Mouse (Mus musculus) heart, embryonic 10.5 days (tissue): ENCODE results near the gene Syne1. TPM values are rescaled to one million over a fixed set of nuclear protein-coding genes. Genes with fewer than 3 reads are reported as not detected.

ENCODE experiments used
- DNase-seq: peaks from one replicate; pipeline ENCODE4 v3.0.0-alpha.2; 2017; ENCODE audit warnings: low spot score
- H3K27ac ChIP-seq: fragments of 300-500 bp; sonication (generic); 2 replicates; pipeline ENCODE4 v1.5.1; 2016; ENCODE audit warnings: mild to moderate bottlenecking
- H3K27me3 ChIP-seq: fragments of 300-500 bp; sonication (generic); 2 replicates; pipeline ENCODE4 v1.6.1; 2016; ENCODE audit warnings: mild to moderate bottlenecking; ENCODE audit not compliant: poor library complexity, insufficient read depth, severe bottlenecking
- H3K36me3 ChIP-seq: fragments of 300-500 bp; sonication (generic); 2 replicates; pipeline ENCODE4 v1.6.1; 2016; ENCODE audit warnings: mild to moderate bottlenecking, moderate library complexity
- H3K4me1 ChIP-seq: fragments of 300-500 bp; sonication (generic); 2 replicates; pipeline ENCODE4 v1.6.1; 2016; ENCODE audit warnings: mild to moderate bottlenecking
- H3K4me3 ChIP-seq: fragments of 300-500 bp; sonication (generic); 2 replicates; pipeline ENCODE4 v1.5.1; 2016; ENCODE audit warnings: mild to moderate bottlenecking, moderate library complexity
- H3K9me3 ChIP-seq: fragments of 300-500 bp; sonication (generic); 2 replicates; pipeline ENCODE4 v1.6.1; 2016; ENCODE audit warnings: mild to moderate bottlenecking, moderate library complexity
- WGBS: fragments of 180-500 bp; shearing (Covaris S2); methylation state at CpG from one replicate; pipeline ENCODE4 v1.1.7; 2016; 5-methylcytosine and 5-hydroxymethylcytosine counted together
- polyA plus RNA-seq: library from polyadenylated mRNA; unstranded; fragments of >200 nt; fragmentation: Nextera tagmentation; extraction: Ambion mirVana; gene quantifications from 2 replicates; pipeline ENCODE4 v1.2.1, GENCODE M21; 2016

The Syne1 gene
- 6.8 and 13.2 TPM in 2 replicates for polyA plus RNA-seq

DNA sequence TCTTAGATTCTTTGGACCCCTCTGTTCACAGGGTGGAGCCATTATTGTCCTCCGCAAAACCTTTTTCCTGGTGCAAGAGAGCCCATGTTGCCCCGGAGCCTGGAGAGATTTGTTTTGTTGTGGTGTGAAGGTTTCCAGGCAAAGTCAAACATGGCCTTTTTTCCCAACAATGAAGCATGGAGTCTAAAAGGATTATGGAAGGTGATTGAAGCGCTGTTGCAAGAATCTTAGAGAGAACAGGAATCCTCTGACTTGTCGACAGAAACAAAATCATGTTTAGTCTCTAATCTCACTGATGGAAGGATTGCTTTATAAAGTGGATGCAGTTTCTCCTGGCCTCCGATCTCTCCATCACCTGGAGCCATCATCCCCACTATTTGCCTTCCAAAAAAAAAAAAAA, at the start of gene Syne1:
TSS of gene Syne1 (minus strand) at position 101 of the 400 bp plus-strand sequence.
- WGBS, result 71% methylated on average over 5 of the region's 5 CpGs
- Histone ChIP-seq H3K4me1 (peaks cover 12% of the 10 kb centered on the region), H3K36me3 (no peaks in the 10 kb centered on the region), H3K27ac (peak within 1 kb of the TSS; percentile 59), H3K9me3 (no peaks in the 10 kb centered on the region; the same call in 1 of the 2 replicates), H3K4me3 (peak within 1 kb of the TSS; percentile 72), H3K27me3 (peaks cover 10% of the 10 kb centered on the region; the same call in 1 of the 2 replicates)
- DNase-seq, result no peak

DNA sequence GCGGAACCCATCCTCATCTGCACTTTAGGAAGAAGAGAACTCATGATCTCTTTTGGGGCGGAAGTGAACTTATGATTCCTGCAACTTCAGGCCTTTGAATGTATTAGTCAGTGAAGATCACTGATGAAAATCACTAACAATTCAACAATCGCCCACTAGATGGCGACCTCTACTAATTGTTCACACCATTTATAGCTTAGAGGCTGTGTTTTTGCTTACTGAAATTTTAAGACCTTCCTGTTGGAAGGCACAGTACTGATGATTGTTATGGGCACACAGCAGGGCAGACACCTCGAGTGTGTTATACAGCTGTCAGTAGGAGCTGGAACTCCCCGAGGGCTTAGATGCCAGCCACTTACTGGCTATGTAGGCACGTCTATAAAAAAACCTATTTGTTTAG, 48.8 kb upstream of the Syne1 start:
- no peak for DNase-seq
- no peak overlapping the region for H3K4me3 ChIP-seq
- H3K36me3 ChIP-seq, result peaks cover 3% of the 10 kb centered on the region; the same call in 1 of the 2 replicates
- no peak overlapping the region for H3K27ac ChIP-seq
- no peaks in the 10 kb centered on the region for H3K27me3 ChIP-seq
- 24% methylated on average over 7 of the region's 7 CpGs for WGBS
- no peaks in the 10 kb centered on the region for H3K9me3 ChIP-seq
- H3K4me1 ChIP-seq, result no peaks in the 10 kb centered on the region

DNA sequence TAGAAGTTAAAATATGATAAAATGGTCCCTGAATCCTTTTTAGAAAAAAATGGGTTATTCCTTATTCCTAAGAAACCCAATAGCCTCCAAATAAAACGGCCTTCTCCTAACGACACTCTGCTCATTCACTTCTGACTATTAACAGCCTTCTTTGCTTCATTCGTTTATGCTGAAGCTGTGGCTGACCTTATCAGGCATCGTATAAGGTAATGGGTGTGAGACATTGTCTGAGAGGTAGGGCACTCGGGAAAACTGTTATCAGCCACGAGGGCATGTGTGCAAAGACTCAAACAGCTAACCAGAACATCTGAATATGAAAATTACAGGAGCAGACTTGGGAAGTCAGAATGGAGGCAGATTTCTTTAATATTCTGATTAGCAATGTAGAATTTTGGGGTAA, 45.3 kb upstream of the Syne1 start:
- 42% methylated on average over 6 of the region's 6 CpGs for WGBS
- Histone ChIP-seq H3K27ac (no peak overlapping the region), H3K4me1 (peaks cover 17% of the 10 kb centered on the region), H3K27me3 (no peaks in the 10 kb centered on the region), H3K36me3 (no peaks in the 10 kb centered on the region), H3K4me3 (no peak overlapping the region), H3K9me3 (no peaks in the 10 kb centered on the region)
- no peak for DNase-seq

DNA sequence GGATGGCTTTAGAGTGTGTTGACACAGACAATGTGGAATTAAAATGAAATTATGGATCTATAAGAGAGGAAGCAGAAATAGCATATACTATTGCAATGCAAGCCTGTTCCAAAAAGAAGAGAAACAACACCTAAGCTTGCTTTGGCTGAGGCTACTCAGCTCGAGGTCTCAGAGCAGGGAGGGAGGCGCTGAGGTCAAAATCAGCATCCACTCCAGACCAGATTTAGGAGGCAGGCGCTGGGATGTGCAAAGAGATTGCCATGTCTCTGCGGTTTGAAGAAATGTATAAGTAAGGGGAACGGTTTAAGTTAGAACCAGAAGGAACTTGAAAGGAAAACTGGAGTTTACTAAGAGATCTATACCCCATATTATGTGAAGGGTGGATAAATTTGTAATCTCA, 43.2 kb upstream of the Syne1 start:
- H3K27me3 ChIP-seq, result no peaks in the 10 kb centered on the region
- peaks cover 22% of the 10 kb centered on the region for H3K4me1 ChIP-seq
- no peak for DNase-seq
- WGBS, result 56% methylated on average over 5 of the region's 5 CpGs
- H3K27ac ChIP-seq, result no peak overlapping the region; the same call in 1 of the 2 replicates
- peak overlapping the region; percentile 12; the same call in 1 of the 2 replicates for H3K4me3 ChIP-seq
- no peaks in the 10 kb centered on the region for H3K9me3 ChIP-seq
- H3K36me3 ChIP-seq, result no peaks in the 10 kb centered on the region

DNA sequence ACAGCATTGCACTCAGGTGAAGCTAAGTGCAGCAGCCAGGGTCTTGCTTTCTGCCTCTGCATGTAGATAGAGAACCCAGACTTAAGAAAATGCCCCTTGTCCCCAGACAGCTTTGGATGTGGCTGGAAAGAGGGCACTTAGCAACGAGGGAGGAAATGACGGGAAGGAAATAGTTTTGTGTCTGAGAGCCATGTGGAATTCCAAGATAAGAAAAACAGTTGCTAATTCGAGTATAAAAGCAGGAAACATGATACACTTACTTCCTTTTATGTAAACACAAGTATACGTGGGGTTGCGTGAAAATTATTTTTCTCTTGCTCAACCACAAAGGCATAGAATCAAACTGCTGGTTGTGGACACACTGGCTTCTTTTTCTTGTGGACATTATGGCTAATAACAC, 42.2 kb upstream of the Syne1 start, which contains the start of gene Myct1:
TSS of gene Myct1 (plus strand) at position 312 of the 400 bp plus-strand sequence.
- 20% methylated on average over 5 of the region's 5 CpGs for WGBS
- Histone ChIP-seq H3K4me1 (peaks cover 22% of the 10 kb centered on the region), H3K36me3 (no peaks in the 10 kb centered on the region), H3K27me3 (no peaks in the 10 kb centered on the region), H3K9me3 (no peaks in the 10 kb centered on the region), H3K4me3 (peak within 1 kb of the TSS; percentile 12; the same call in 1 of the 2 replicates), H3K27ac (peak within 1 kb of the TSS; percentile 57; the same call in 1 of the 2 replicates)
- DNase-seq, result no peak

DNA sequence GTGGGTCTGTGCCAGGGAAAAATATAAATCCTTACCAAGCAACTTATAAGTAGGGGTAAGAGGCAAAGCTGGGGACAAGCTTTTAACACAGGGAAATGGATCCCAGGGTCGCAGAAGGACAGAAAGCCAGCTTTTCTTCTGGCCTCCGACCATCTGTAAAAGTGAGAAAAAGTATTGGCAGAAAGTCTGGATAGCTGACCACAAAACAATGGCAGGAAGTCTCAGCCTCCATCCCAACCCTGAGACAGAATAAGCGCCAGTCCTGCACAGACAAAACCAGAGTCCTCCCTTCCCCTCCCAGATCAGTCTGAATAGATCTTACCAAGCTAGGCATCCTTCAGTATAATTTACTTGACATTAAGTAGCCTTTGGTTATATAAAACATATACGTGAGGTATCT, 40.7 kb upstream of the Syne1 start:
- Histone ChIP-seq H3K36me3 (no peaks in the 10 kb centered on the region), H3K9me3 (no peaks in the 10 kb centered on the region), H3K4me3 (no peak overlapping the region), H3K27me3 (no peaks in the 10 kb centered on the region), H3K4me1 (peaks cover 22% of the 10 kb centered on the region), H3K27ac (peak overlapping the region; percentile 73; the same call in 1 of the 2 replicates)
- DNase-seq, result no peak
- 60% methylated on average over 4 of the region's 4 CpGs for WGBS

DNA sequence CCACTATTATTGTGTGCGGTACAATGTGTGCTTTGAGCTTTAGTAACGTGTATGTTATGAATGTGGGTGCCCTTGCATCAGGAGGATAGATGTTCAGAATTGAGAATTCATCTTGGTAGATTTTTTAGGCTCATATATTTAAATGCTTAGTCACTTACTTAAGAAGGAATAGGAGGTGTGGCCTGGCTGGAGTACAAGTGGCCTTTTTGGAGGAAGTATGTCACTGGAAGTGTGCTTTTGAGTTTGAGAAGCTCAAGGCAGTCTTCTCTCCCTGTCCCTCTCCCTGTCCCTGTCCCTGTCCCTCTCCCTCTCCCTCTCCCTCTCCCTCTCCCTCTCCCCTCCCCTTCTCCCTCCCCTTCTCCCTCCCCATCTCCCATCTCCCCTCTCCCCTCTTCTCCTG, 39.8 kb upstream of the Syne1 start:
- no peak for DNase-seq

DNA sequence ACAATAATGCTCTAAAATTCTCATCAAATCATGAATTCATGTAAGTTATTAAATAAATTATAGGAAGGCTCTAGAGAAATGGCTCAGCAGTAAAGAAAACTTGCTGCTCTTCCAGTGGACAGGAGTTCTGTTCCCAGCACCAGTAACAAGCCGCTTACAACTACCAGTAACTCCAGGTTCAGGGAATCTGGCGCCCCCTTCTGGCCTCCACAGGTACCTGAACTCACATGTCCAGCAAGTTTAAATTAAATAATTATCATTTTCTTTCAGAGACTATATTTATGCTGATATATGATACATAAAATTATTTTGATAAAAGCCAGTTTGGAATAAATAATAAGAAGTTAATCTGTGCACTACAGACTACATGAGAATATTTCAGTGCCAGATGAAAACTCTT, 22.0 kb upstream of the Syne1 start:
- no peaks in the 10 kb centered on the region for H3K4me1 ChIP-seq
- H3K27ac ChIP-seq, result no peak overlapping the region
- no peaks in the 10 kb centered on the region for H3K36me3 ChIP-seq
- no peak overlapping the region for H3K4me3 ChIP-seq
- no peaks in the 10 kb centered on the region for H3K27me3 ChIP-seq
- no peaks in the 10 kb centered on the region for H3K9me3 ChIP-seq
- WGBS, result 59% methylated on average over 2 of the region's 2 CpGs
- DNase-seq, result no peak

More for the DNA sequence above, 39.8 kb upstream of the Syne1 start:
- H3K4me1 ChIP-seq, result peaks cover 22% of the 10 kb centered on the region
- H3K9me3 ChIP-seq, result no peaks in the 10 kb centered on the region
- H3K27me3 ChIP-seq, result no peaks in the 10 kb centered on the region
- no peaks in the 10 kb centered on the region for H3K36me3 ChIP-seq
- H3K27ac ChIP-seq, result peak overlapping the region; percentile 73
- 83% methylated on average over 2 of the region's 2 CpGs for WGBS
- H3K4me3 ChIP-seq, result no peak overlapping the region

DNA sequence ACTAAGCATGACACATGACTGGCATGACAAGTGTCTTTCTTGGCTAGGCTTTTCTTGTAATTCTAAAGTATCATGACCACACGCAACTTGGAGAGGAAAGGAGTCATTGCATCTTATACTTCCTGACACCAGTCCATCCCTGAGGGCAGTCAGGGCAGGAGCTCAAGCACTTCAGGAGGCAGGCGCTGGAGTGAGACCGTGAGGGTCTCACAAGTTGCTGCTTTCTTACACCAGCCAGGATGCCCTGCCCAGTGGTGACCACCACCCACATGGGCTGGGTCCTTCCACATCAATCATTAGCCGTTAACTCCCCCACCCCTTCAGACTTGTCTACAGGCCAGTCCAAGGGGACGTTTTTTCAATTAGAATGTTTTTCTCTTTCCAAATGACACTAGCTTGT, 20.1 kb upstream of the Syne1 start:
- H3K9me3 ChIP-seq, result no peaks in the 10 kb centered on the region
- DNase-seq, result no peak
- H3K27ac ChIP-seq, result no peak overlapping the region
- H3K36me3 ChIP-seq, result no peaks in the 10 kb centered on the region
- H3K27me3 ChIP-seq, result no peaks in the 10 kb centered on the region
- no peak overlapping the region for H3K4me3 ChIP-seq
- H3K4me1 ChIP-seq, result no peaks in the 10 kb centered on the region
- WGBS, result 67% methylated on average over 5 of the region's 5 CpGs

DNA sequence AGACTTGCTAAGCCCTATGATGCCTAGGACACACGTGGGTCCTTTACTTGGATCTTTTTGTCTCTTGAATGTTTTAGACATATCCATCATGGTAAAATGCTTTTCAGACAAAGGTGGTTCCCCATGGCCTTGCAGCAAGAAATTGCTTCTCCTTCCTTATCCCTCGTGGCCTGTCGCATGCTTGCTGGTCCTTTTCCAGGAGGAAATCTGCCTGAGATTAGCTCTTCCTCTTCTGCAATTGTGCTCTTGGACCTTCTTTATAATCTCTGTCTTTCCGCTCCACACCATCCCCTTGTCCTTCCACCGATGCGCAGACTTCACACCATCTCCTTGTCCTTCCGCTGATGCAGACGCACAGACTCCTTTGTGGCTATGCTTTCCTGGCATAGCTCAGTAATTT, 18.8 kb upstream of the Syne1 start:
- 72% methylated on average over 8 of the region's 8 CpGs for WGBS
- Histone ChIP-seq H3K27ac (no peak overlapping the region), H3K4me1 (no peaks in the 10 kb centered on the region), H3K9me3 (no peaks in the 10 kb centered on the region), H3K36me3 (no peaks in the 10 kb centered on the region), H3K4me3 (no peak overlapping the region), H3K27me3 (no peaks in the 10 kb centered on the region)
- no peak for DNase-seq

DNA sequence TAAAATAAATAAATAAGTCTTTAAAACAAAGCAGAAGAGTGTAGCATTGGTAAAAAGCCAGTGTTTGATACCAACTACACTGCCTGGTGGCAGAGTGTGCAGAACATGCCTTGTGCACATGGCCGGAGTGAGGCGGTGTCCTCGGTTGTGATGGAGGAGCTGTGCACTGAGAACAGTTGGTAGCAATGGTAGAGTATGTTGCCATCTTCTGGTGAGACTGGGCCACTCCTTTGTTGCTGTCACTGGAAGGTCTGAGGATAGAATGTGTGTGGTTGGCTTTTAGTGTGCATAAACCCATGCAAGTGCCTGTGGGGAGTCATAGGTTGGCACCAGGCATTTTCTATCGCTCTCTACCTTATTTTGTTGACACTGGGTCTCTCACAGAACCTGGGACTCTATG, 17.7 kb upstream of the Syne1 start:
- H3K4me3 ChIP-seq, result no peak overlapping the region
- no peak overlapping the region for H3K27ac ChIP-seq
- 89% methylated on average over 4 of the region's 4 CpGs for WGBS
- H3K36me3 ChIP-seq, result no peaks in the 10 kb centered on the region
- no peaks in the 10 kb centered on the region for H3K4me1 ChIP-seq
- DNase-seq, result no peak
- no peaks in the 10 kb centered on the region for H3K9me3 ChIP-seq
- no peaks in the 10 kb centered on the region for H3K27me3 ChIP-seq

DNA sequence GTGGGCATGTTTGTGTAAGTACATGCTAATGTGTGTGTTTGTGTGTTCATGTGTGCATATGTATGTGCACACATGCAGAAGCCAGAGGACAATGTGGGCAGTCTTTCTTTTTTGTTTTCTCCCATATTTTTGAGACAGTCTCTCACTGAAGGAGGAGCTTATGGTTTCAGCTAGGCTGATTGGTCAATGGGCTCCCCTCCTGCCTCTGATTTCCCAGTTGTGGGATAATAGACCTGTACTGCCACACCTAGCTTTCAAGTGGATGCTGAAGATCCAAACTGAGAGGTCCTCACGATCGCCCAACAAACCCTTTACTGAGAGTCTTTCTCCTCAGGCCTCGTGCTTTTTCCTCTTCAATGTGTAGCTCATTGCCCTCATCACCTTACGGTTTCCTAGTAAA, 10.4 kb upstream of the Syne1 start:
- no peaks in the 10 kb centered on the region for H3K36me3 ChIP-seq
- no peak for DNase-seq

DNA sequence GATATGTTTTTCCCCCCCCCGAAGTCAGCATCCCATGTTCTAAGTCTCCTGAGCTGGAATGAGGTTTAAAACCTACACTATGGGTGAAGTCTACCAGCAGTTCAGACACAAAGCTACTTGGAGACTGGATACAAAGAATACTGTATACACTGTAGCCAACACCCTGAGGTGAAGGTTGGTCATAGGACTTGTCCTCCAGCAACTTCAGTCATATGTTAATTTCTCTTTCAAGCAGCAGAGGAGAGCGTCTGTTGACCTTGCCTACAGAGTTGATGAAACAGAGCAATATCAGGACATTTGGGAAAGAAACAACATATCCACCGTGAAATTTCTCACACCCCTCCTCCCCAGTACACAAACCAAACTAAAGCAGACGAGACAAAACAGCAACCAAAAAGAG, 9.2 kb upstream of the Syne1 start:
- no peak for DNase-seq
- no peaks in the 10 kb centered on the region for H3K27me3 ChIP-seq
- no peaks in the 10 kb centered on the region for H3K9me3 ChIP-seq
- no peak overlapping the region for H3K4me3 ChIP-seq
- no peak overlapping the region for H3K27ac ChIP-seq
- WGBS, result 78% methylated on average over 4 of the region's 4 CpGs
- H3K36me3 ChIP-seq, result no peaks in the 10 kb centered on the region
- no peaks in the 10 kb centered on the region for H3K4me1 ChIP-seq

More for the DNA sequence above, 10.4 kb upstream of the Syne1 start:
- WGBS, result 83% methylated on average over 4 of the region's 4 CpGs
- no peak overlapping the region for H3K27ac ChIP-seq
- no peaks in the 10 kb centered on the region for H3K27me3 ChIP-seq
- H3K4me3 ChIP-seq, result no peak overlapping the region
- H3K4me1 ChIP-seq, result no peaks in the 10 kb centered on the region
- H3K9me3 ChIP-seq, result no peaks in the 10 kb centered on the region

DNA sequence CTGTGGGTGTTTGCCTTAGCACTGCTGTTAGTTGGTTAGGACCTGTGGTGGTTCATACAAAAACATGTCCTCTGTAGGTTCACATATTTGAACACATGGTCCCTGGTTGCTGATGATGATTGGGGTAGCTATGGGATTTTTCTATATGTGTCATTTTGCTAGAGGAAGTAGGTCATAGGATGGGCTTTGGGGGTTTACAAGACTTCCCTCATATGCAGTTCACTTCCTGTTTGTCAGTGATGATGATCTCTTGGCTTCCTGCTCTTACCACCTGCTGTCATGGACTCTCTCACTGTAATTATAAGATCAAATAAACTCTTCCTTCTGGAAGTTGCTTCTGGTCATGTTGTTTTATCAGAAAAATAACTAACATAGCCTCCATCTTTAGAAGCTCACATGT, 7.5 kb upstream of the Syne1 start:
- no peak overlapping the region for H3K27ac ChIP-seq
- no peaks in the 10 kb centered on the region for H3K4me1 ChIP-seq

More for the DNA sequence above, 7.5 kb upstream of the Syne1 start:
- Histone ChIP-seq H3K27me3 (no peaks in the 10 kb centered on the region), H3K4me3 (no peak overlapping the region), H3K9me3 (no peaks in the 10 kb centered on the region), H3K36me3 (no peaks in the 10 kb centered on the region)
- no peak for DNase-seq
